Mouse (Mus musculus) c-Kit-positive CD71-positive TER-119-positive erythroid progenitor cells, embryonic 14.5 days (primary cell): ENCODE data around the gene Map1lc3b.

Experiments
- DNase-seq: peaks from one replicate; pipeline ENCODE4 v3.0.0-alpha.2; 2013; ENCODE audit warnings: low spot score

Map1lc3b gene

GRCm38 (mm10) chr8:121590203-121591177 is at the start of gene Map1lc3b:
Gene Map1lc3b, plus strand, starts transcription at chr8:121590361.
- DNase-seq, result peak; percentile 91

GRCm38 (mm10) chr8:121541862-121542261 is 48.3 kb upstream of the Map1lc3b start:
- no peak for DNase-seq

- no peak for DNase-seq
Measured at GRCm38 (mm10) chr8:121542901-121543300, 47.3 kb upstream of the Map1lc3b start.

GRCm38 (mm10) chr8:121544276-121544785 is 45.8 kb upstream of the Map1lc3b start, which contains the start of gene 1700018B08Rik:
Gene 1700018B08Rik, minus strand, starts transcription at chr8:121544320.
- no peak for DNase-seq

GRCm38 (mm10) chr8:121544936-121545335 is 45.2 kb upstream of the Map1lc3b start:
- DNase-seq, result no peak

GRCm38 (mm10) chr8:121547132-121547531 is 43.0 kb upstream of the Map1lc3b start:
- DNase-seq, result peak; percentile 75

GRCm38 (mm10) chr8:121550056-121550455 is 40.1 kb upstream of the Map1lc3b start:
- no peak for DNase-seq

- no peak for DNase-seq
Measured at GRCm38 (mm10) chr8:121551065-121551985, 38.8 kb upstream of the Map1lc3b start.

GRCm38 (mm10) chr8:121552506-121552905 is 37.7 kb upstream of the Map1lc3b start:
- DNase-seq, result no peak

GRCm38 (mm10) chr8:121553831-121554475 is 36.2 kb upstream of the Map1lc3b start:
- DNase-seq, result no peak

- no peak for DNase-seq
Measured at GRCm38 (mm10) chr8:121557746-121558145, 32.4 kb upstream of the Map1lc3b start.

- DNase-seq, result no peak
Measured at GRCm38 (mm10) chr8:121558538-121558937, 31.6 kb upstream of the Map1lc3b start.

GRCm38 (mm10) chr8:121559801-121560200 is 30.4 kb upstream of the Map1lc3b start:
- DNase-seq, result no peak

GRCm38 (mm10) chr8:121560432-121561100 is 29.6 kb upstream of the Map1lc3b start:
- no peak for DNase-seq

GRCm38 (mm10) chr8:121561636-121562345 is 28.4 kb upstream of the Map1lc3b start:
- DNase-seq, result no peak

- DNase-seq, result no peak
Measured at GRCm38 (mm10) chr8:121562941-121563351, 27.2 kb upstream of the Map1lc3b start.

GRCm38 (mm10) chr8:121563701-121564100 is 26.5 kb upstream of the Map1lc3b start:
- DNase-seq, result no peak

GRCm38 (mm10) chr8:121568321-121568720 is 21.8 kb upstream of the Map1lc3b start:
- no peak for DNase-seq

- no peak for DNase-seq
Measured at GRCm38 (mm10) chr8:121570335-121570734, 19.8 kb upstream of the Map1lc3b start.

- DNase-seq, result no peak
Measured at GRCm38 (mm10) chr8:121570801-121571200, 19.4 kb upstream of the Map1lc3b start.
